Mouse (Mus musculus): ENCODE measurements around the gene Zbtb20.

Gene Zbtb20

GRCm38 (mm10) chr16:43362651-43363300, 487.1 kb downstream of the Zbtb20 start:
- DNase-seq (ENCODE audit: low spot score) = peak; percentile 66

- DNase-seq (ENCODE audit: low spot score) = no peak
Measured at GRCm38 (mm10) chr16:43363316-43363715, 487.6 kb downstream of the Zbtb20 start.

- peak; percentile 63 for DNase-seq (ENCODE audit: low spot score)
Measured at GRCm38 (mm10) chr16:43363751-43364515, 488.3 kb downstream of the Zbtb20 start.

GRCm38 (mm10) chr16:43364516-43364910, 488.8 kb downstream of the Zbtb20 start:
- no peak for DNase-seq (ENCODE audit: low spot score)

GRCm38 (mm10) chr16:43365277-43365676, 489.6 kb downstream of the Zbtb20 start:
- DNase-seq (ENCODE audit: low spot score) = no peak

GRCm38 (mm10) chr16:43370496-43371020, 494.9 kb downstream of the Zbtb20 start:
- DNase-seq (ENCODE audit: low spot score) = no peak

- no peak for DNase-seq (ENCODE audit: low spot score)
Measured at GRCm38 (mm10) chr16:43376782-43377181, 501.1 kb downstream of the Zbtb20 start.

- DNase-seq (ENCODE audit: low spot score) = no peak
Measured at GRCm38 (mm10) chr16:43379351-43380325, 504.0 kb downstream of the Zbtb20 start.

GRCm38 (mm10) chr16:43381183-43381582, 505.5 kb downstream of the Zbtb20 start:
- DNase-seq (ENCODE audit: low spot score) = no peak

GRCm38 (mm10) chr16:43383149-43383740, 507.6 kb downstream of the Zbtb20 start:
- no peak for DNase-seq (ENCODE audit: low spot score)

- DNase-seq (ENCODE audit: low spot score) = no peak
Measured at GRCm38 (mm10) chr16:43384953-43385619, 509.4 kb downstream of the Zbtb20 start.

- DNase-seq (ENCODE audit: low spot score) = no peak
Measured at GRCm38 (mm10) chr16:43385620-43386210, 510.0 kb downstream of the Zbtb20 start.

- no peak for DNase-seq (ENCODE audit: low spot score)
Measured at GRCm38 (mm10) chr16:43386426-43386825, 510.7 kb downstream of the Zbtb20 start.

- DNase-seq (ENCODE audit: low spot score) = no peak
Measured at GRCm38 (mm10) chr16:43388389-43388788, 512.7 kb downstream of the Zbtb20 start.

GRCm38 (mm10) chr16:43390387-43390786, 514.7 kb downstream of the Zbtb20 start:
- no peak for DNase-seq (ENCODE audit: low spot score)

GRCm38 (mm10) chr16:43393382-43393781, 517.7 kb downstream of the Zbtb20 start:
- no peak for DNase-seq (ENCODE audit: low spot score)

- no peak for DNase-seq (ENCODE audit: low spot score)
Measured at GRCm38 (mm10) chr16:43394013-43394568, 518.4 kb downstream of the Zbtb20 start.

GRCm38 (mm10) chr16:43394760-43395159, 519.1 kb downstream of the Zbtb20 start:
- DNase-seq (ENCODE audit: low spot score) = no peak

GRCm38 (mm10) chr16:43396849-43397628, 521.4 kb downstream of the Zbtb20 start:
- DNase-seq (ENCODE audit: low spot score) = no peak

All from testis, postnatal 10 days (tissue).